Comparison of ENCODE assay signal across 23 mouse cellular contexts in the genomic region with DNA sequence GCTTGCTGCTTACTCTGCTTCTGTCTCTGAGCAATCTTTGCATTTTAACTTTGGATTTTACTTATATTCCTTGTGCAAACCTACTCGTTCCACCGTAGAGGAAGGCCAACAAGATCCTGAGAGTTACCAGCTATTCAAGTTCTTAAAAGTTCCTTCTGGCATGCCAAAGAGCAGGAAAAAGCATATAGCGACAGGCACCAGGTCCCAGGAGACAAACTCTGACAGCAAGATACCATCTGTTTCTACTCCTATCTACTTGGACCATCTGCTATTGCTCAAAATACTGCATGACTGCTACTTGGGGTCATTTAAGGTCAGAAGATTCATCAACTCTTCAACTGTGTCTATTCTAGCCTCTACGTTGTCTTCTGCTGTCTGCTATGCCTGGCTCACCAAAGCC.
DNase-seq lines count a peak whose midpoint lies in the region; ATAC-seq lines count a peak whose summit lies in the region.
"Had no signal": no experiment of that assay in that cellular context is flagged by ENCODE, and none has a peak within 500 bp of the region (broad histone marks: within the 10 kb centered on the region; RNA-seq: fewer than 3 reads in every experiment).

No protein-coding gene starts in this region.

- H3K36me3 ChIP-seq in embryonic facial prominence, embryonic 14.5 days (ENCODE audit: control insufficient read depth, insufficient read depth, low read length): no peaks in the 10 kb centered on the region
- H3K36me3 ChIP-seq: heart, embryonic 10.5 days; hindbrain, embryonic 12.5 days; limb, embryonic 15.5 days; midbrain, embryonic 15.5 days had no signal

- no peaks in the 10 kb centered on the region for H3K9me3 ChIP-seq in embryonic facial prominence, embryonic 14.5 days (ENCODE audit: control insufficient read depth, low read length)
- H3K9me3 ChIP-seq: heart, embryonic 10.5 days; hindbrain, embryonic 12.5 days; limb, embryonic 15.5 days; midbrain, embryonic 15.5 days had no signal

- ATAC-seq in frontal cortex, adult (ENCODE audit: low TSS enrichment): peak; percentile 84
- no peak for ATAC-seq in embryonic facial prominence, embryonic 14.5 days (ENCODE audit: low read depth)
- ATAC-seq: forebrain, embryonic 14.5 days; midbrain, embryonic 15.5 days had no signal

- 31% methylated on average over 4 of the region's 4 CpGs for WGBS in embryonic facial prominence, embryonic 14.5 days

- H3K27me3 ChIP-seq in embryonic facial prominence, embryonic 14.5 days (replicated peaks; ENCODE audit: control insufficient read depth, insufficient read depth, low read length): no peaks in the 10 kb centered on the region
- H3K27me3 ChIP-seq: hindbrain, embryonic 12.5 days; limb, embryonic 15.5 days; midbrain, embryonic 15.5 days had no signal

- no peak overlapping the region for H3K27ac ChIP-seq in embryonic facial prominence, embryonic 14.5 days (replicated peaks; ENCODE audit: low read depth, low read length)
- H3K27ac ChIP-seq: heart, embryonic 10.5 days; hindbrain, embryonic 12.5 days; limb, embryonic 15.5 days; midbrain, embryonic 15.5 days had no signal

- H3K4me2 ChIP-seq in embryonic facial prominence, embryonic 14.5 days (ENCODE audit: low read depth, low read length): no peak overlapping the region
- H3K4me2 ChIP-seq: hindbrain, embryonic 12.5 days; limb, embryonic 15.5 days; midbrain, embryonic 15.5 days had no signal

- H3K4me1 ChIP-seq in embryonic facial prominence, embryonic 14.5 days (ENCODE audit: control insufficient read depth, insufficient read depth, low read length): peaks cover 5% of the 10 kb centered on the region; the same call in 1 of the 2 replicates
- H3K4me1 ChIP-seq: heart, embryonic 10.5 days; hindbrain, embryonic 12.5 days; midbrain, embryonic 15.5 days had no signal

- intact Hi-C loops in gastrocnemius, postnatal 14 days (cut with DNase I; ENCODE audit: low total_unique reads): no loop called here

- H3K4me3 ChIP-seq in embryonic facial prominence, embryonic 14.5 days (ENCODE audit: low read depth, low read length): no peak overlapping the region
- H3K4me3 ChIP-seq: erythroblast, embryonic 14.5 days; heart, embryonic 10.5 days; hindbrain, embryonic 12.5 days; limb, embryonic 15.5 days; midbrain, embryonic 15.5 days had no signal

- no peak overlapping the region for H3K9ac ChIP-seq in embryonic facial prominence, embryonic 14.5 days (ENCODE audit: low read depth, low read length)
- H3K9ac ChIP-seq: hindbrain, embryonic 12.5 days; limb, embryonic 15.5 days; midbrain, embryonic 15.5 days had no signal

- DNase-seq in frontal cortex, postnatal 10 days (ENCODE audit: low spot score in 2 of 2): no peak
- peak; percentile 10 for DNase-seq in retina, embryonic 14.5 days (ENCODE audit: low spot score)
- no peak for DNase-seq in retina, postnatal 1 day
- peak; percentile 56 to 59 for DNase-seq in cerebellum, postnatal 10 days
- peak; percentile 14 for DNase-seq in embryonic facial prominence, embryonic 14.5 days (ENCODE audit: low spot score)
- DNase-seq in Muller cell, postnatal 12 days (ENCODE audit: inconsistent ontology term): no peak
- no peak for DNase-seq in gastrocnemius, postnatal 14 days
- DNase-seq: adrenal gland, postnatal 36 days; B cell, adult 2 months; kidney, adult 8-10 months; kidney, postnatal 36 days; layer of hippocampus, adult 9-11 months; lung, adult 18-20 months; lung, postnatal 14 days; spleen, adult 18-20 months; thymus, postnatal 36 days had no signal

Comparison
In these comparisons a context has a peak if more than half of its experiments do, and no peak if none do; other contexts are left out.
1. DNase-seq: peak in retina, embryonic 14.5 days (single experiment), cerebellum, postnatal 10 days (2 of 2) and embryonic facial prominence, embryonic 14.5 days (single experiment); none in frontal cortex, postnatal 10 days (0 of 2), retina, postnatal 1 day (single experiment), Muller cell, postnatal 12 days (single experiment) and gastrocnemius, postnatal 14 days (single experiment).